Mouse (Mus musculus) liver, embryonic 16.5 days (tissue): ENCODE data around the gene Galnt2. TPM values are rescaled to one million over a fixed set of nuclear protein-coding genes. Genes with fewer than 3 reads are reported as not detected.

Experiments
- ATAC-seq: fragments of 200-750 bp; cut with Nextera tagmentation; 2 replicates; pipeline ENCODE4 v1.8.0; 2017; ENCODE audit warnings: low read depth, mild to moderate bottlenecking, moderate number of reproducible peaks, moderate library complexity
- H3K27ac ChIP-seq: fragments of 300-500 bp; sonication (generic); 2 replicates; pipeline ENCODE4 v1.5.1; 2014; ENCODE audit warnings: mild to moderate bottlenecking, low read length
- H3K27me3 ChIP-seq: fragments of 300-500 bp; sonication (generic); 2 replicates; pipeline ENCODE4 v1.6.1; 2014; ENCODE audit warnings: low read depth, low read length, mixed read lengths; ENCODE audit not compliant: control insufficient read depth, insufficient read depth
- H3K36me3 ChIP-seq: fragments of 300-500 bp; sonication (generic); 2 replicates; pipeline ENCODE4 v1.6.1; 2014; ENCODE audit warnings: mild to moderate bottlenecking; ENCODE audit not compliant: control insufficient read depth, insufficient read depth
- H3K4me1 ChIP-seq: fragments of 300-500 bp; sonication (generic); 2 replicates; pipeline ENCODE4 v1.6.1; 2014; ENCODE audit warnings: low read depth, low read length, mixed read lengths; ENCODE audit not compliant: control insufficient read depth
- H3K4me2 ChIP-seq: fragments of 300-500 bp; sonication (generic); 2 replicates; pipeline ENCODE4 v1.6.1; 2014; ENCODE audit warnings: low read depth, low read length, mixed read lengths
- H3K4me3 ChIP-seq: fragments of 300-500 bp; sonication (generic); 2 replicates; pipeline ENCODE4 v1.5.1; 2014; ENCODE audit warnings: low read depth, mild to moderate bottlenecking, low read length
- H3K9ac ChIP-seq: fragments of 300-500 bp; sonication (generic); 2 replicates; pipeline ENCODE4 v1.6.1; 2014; ENCODE audit warnings: low read depth, low read length
- H3K9me3 ChIP-seq: fragments of 300-500 bp; sonication (generic); replicated peaks from 2 replicates; pipeline ENCODE4 v1.6.1; 2016; ENCODE audit warnings: low read length; ENCODE audit not compliant: control insufficient read depth
- WGBS: fragments of 180-500 bp; shearing (Covaris S2); extraction: QIAGEN DNeasy Blood & Tissue Kit; methylation state at CpG from one replicate; pipeline ENCODE4 v1.1.7; 2014; ENCODE audit not compliant: insufficient replicate concordance; 5-methylcytosine and 5-hydroxymethylcytosine counted together
- polyA plus RNA-seq: library from polyadenylated mRNA; unstranded; fragments of >200 nt; fragmentation: Nextera tagmentation; extraction: Ambion mirVana; gene quantifications from 2 replicates; pipeline ENCODE4 v1.2.1, GENCODE M21; 2015

Gene Galnt2
- polyA plus RNA-seq, 1 experiment from 2014 or later = 13.3 TPM

- H3K27me3 ChIP-seq = no peaks in the 10 kb centered on the region
- ATAC-seq = no peak
- H3K9ac ChIP-seq = no peak overlapping the region
- H3K27ac ChIP-seq = no peak overlapping the region
- no peaks in the 10 kb centered on the region for H3K36me3 ChIP-seq
- 16% methylated on average over 8 of the region's 8 CpGs for WGBS
- H3K4me1 ChIP-seq = no peaks in the 10 kb centered on the region
- H3K4me2 ChIP-seq = no peak overlapping the region
- H3K9me3 ChIP-seq = no peaks in the 10 kb centered on the region
- H3K4me3 ChIP-seq = no peak overlapping the region
Measured at GRCm38 (mm10) chr8:124368213-124368612, 137.0 kb downstream of the Galnt2 start.

GRCm38 (mm10) chr8:124370422-124371183 lies 139.4 kb downstream of the Galnt2 start:
- H3K27ac ChIP-seq = no peak overlapping the region
- no peaks in the 10 kb centered on the region for H3K36me3 ChIP-seq
- no peaks in the 10 kb centered on the region for H3K4me1 ChIP-seq
- ATAC-seq = no peak
- no peak overlapping the region for H3K4me2 ChIP-seq
- H3K4me3 ChIP-seq = no peak overlapping the region
- WGBS = 66% methylated on average over 17 of the region's 17 CpGs
- H3K9me3 ChIP-seq = no peaks in the 10 kb centered on the region
- H3K27me3 ChIP-seq = no peaks in the 10 kb centered on the region
- no peak overlapping the region for H3K9ac ChIP-seq

GRCm38 (mm10) chr8:124371410-124372123 lies 140.4 kb downstream of the Galnt2 start:
- H3K4me1 ChIP-seq = no peaks in the 10 kb centered on the region
- no peak overlapping the region for H3K9ac ChIP-seq
- no peak for ATAC-seq
- no peaks in the 10 kb centered on the region for H3K36me3 ChIP-seq
- no peaks in the 10 kb centered on the region for H3K9me3 ChIP-seq
- H3K27me3 ChIP-seq = no peaks in the 10 kb centered on the region
- no peak overlapping the region for H3K27ac ChIP-seq
- H3K4me2 ChIP-seq = no peak overlapping the region
- H3K4me3 ChIP-seq = no peak overlapping the region
- 71% methylated on average over 23 of the region's 23 CpGs for WGBS

- Histone ChIP-seq H3K27me3 (no peaks in the 10 kb centered on the region), H3K9me3 (no peaks in the 10 kb centered on the region), H3K4me1 (no peaks in the 10 kb centered on the region), H3K27ac (no peak overlapping the region), H3K4me3 (no peak overlapping the region), H3K4me2 (no peak overlapping the region), H3K36me3 (no peaks in the 10 kb centered on the region), H3K9ac (no peak overlapping the region)
- WGBS = 71% methylated on average over 5 of the region's 5 CpGs
- ATAC-seq = no peak
Measured at GRCm38 (mm10) chr8:124373753-124374152, 142.6 kb downstream of the Galnt2 start.

GRCm38 (mm10) chr8:124375168-124375567 lies 144.0 kb downstream of the Galnt2 start:
- H3K9me3 ChIP-seq = no peaks in the 10 kb centered on the region
- no peak overlapping the region for H3K27ac ChIP-seq
- no peak for ATAC-seq
- no peak overlapping the region for H3K4me2 ChIP-seq
- WGBS = 72% methylated on average over 6 of the region's 6 CpGs
- no peaks in the 10 kb centered on the region for H3K36me3 ChIP-seq
- no peak overlapping the region for H3K4me3 ChIP-seq
- H3K4me1 ChIP-seq = no peaks in the 10 kb centered on the region
- no peak overlapping the region for H3K9ac ChIP-seq
- no peaks in the 10 kb centered on the region for H3K27me3 ChIP-seq

- Histone ChIP-seq H3K4me3 (no peak overlapping the region), H3K27me3 (no peaks in the 10 kb centered on the region), H3K9ac (no peak overlapping the region), H3K36me3 (no peaks in the 10 kb centered on the region), H3K9me3 (no peaks in the 10 kb centered on the region), H3K27ac (no peak overlapping the region), H3K4me2 (no peak overlapping the region), H3K4me1 (no peaks in the 10 kb centered on the region)
- WGBS = 63% methylated on average over 9 of the region's 9 CpGs
- ATAC-seq = no peak
Measured at GRCm38 (mm10) chr8:124375727-124376126, 144.5 kb downstream of the Galnt2 start.

GRCm38 (mm10) chr8:124376406-124376805 lies 145.2 kb downstream of the Galnt2 start:
- Histone ChIP-seq H3K27me3 (no peaks in the 10 kb centered on the region), H3K36me3 (no peaks in the 10 kb centered on the region), H3K9ac (no peak overlapping the region), H3K4me1 (no peaks in the 10 kb centered on the region), H3K4me2 (no peak overlapping the region), H3K27ac (no peak overlapping the region), H3K9me3 (no peaks in the 10 kb centered on the region), H3K4me3 (no peak overlapping the region)
- no peak for ATAC-seq
- WGBS = 78% methylated on average over 12 of the region's 12 CpGs

- H3K9ac ChIP-seq = no peak overlapping the region
Measured at GRCm38 (mm10) chr8:124379289-124379688, 148.1 kb downstream of the Galnt2 start.

GRCm38 (mm10) chr8:124382235-124382634 lies 151.0 kb downstream of the Galnt2 start:
- Histone ChIP-seq H3K27ac (no peak overlapping the region), H3K4me3 (no peak overlapping the region), H3K4me1 (no peaks in the 10 kb centered on the region), H3K4me2 (no peak overlapping the region), H3K36me3 (no peaks in the 10 kb centered on the region), H3K9ac (no peak overlapping the region), H3K27me3 (no peaks in the 10 kb centered on the region), H3K9me3 (no peaks in the 10 kb centered on the region)
- 59% methylated on average over 10 of the region's 10 CpGs for WGBS
- ATAC-seq = no peak

More at GRCm38 (mm10) chr8:124379289-124379688, 148.1 kb downstream of the Galnt2 start:
- Histone ChIP-seq H3K36me3 (no peaks in the 10 kb centered on the region), H3K4me1 (no peaks in the 10 kb centered on the region), H3K4me2 (no peak overlapping the region), H3K27ac (no peak overlapping the region), H3K4me3 (no peak overlapping the region), H3K27me3 (no peaks in the 10 kb centered on the region), H3K9me3 (no peaks in the 10 kb centered on the region)
- WGBS = 58% methylated on average over 6 of the region's 6 CpGs
- no peak for ATAC-seq
